Mouse (Mus musculus) heart, embryonic 14.5 days (tissue): ENCODE measurements around the gene Ipo5. TPM values are rescaled to one million over a fixed set of nuclear protein-coding genes. Genes with fewer than 3 reads are reported as not detected.
A peak's percentile ranks its signal among the peaks of the same experiment; 100 is the strongest.

Source experiments
- ATAC-seq: fragments of 200-750 bp; cut with Nextera tagmentation; 2 replicates; pipeline ENCODE4 v1.8.0; 2017; ENCODE audit warnings: low read depth, moderate TSS enrichment; ENCODE audit not compliant: insufficient number of reproducible peaks, insufficient read depth, low FRiP score
- H3K27ac ChIP-seq, 2 experiments: fragments of 200-500 bp in 1 of 2; fragments of 300-500 bp in 1 of 2; sonication (generic) in 1 of 2; replicated peaks in 1 of 2; 2 replicates each; pipeline ENCODE4 v1.5.1; 2012 to 2014; ENCODE audit warnings: low read depth in 2 of 2, low read length in 2 of 2, control low read depth in 1 of 2, mild to moderate bottlenecking in 1 of 2, mixed read lengths in 1 of 2; ENCODE audit not compliant: control insufficient read depth in 1 of 2, insufficient read depth in 1 of 2
- H3K27me3 ChIP-seq: fragments of 300-500 bp; sonication (generic); 2 replicates; pipeline ENCODE4 v1.6.1; 2014; ENCODE audit warnings: mild to moderate bottlenecking, low read length, control low read depth; ENCODE audit not compliant: control insufficient read depth, insufficient read depth
- H3K36me3 ChIP-seq: fragments of 300-500 bp; sonication (generic); 2 replicates; pipeline ENCODE4 v1.6.1; 2014; ENCODE audit warnings: mild to moderate bottlenecking, control low read depth, low read length, mixed read lengths; ENCODE audit not compliant: control insufficient read depth, insufficient read depth
- H3K4me1 ChIP-seq, 2 experiments: fragments of 200-500 bp in 1 of 2; fragments of 300-500 bp in 1 of 2; sonication (generic) in 1 of 2; 2 replicates each; pipeline ENCODE4 v1.6.1; 2012 to 2014; ENCODE audit warnings: low read length in 2 of 2, control low read depth in 1 of 2, mixed read lengths in 1 of 2; ENCODE audit not compliant: control insufficient read depth in 2 of 2, insufficient read depth in 2 of 2
- H3K4me2 ChIP-seq: fragments of 300-500 bp; sonication (generic); 2 replicates; pipeline ENCODE4 v1.6.1; 2014; ENCODE audit warnings: mild to moderate bottlenecking, low read length
- H3K4me3 ChIP-seq, 2 experiments: fragments of 200-500 bp in 1 of 2; fragments of 300-500 bp in 1 of 2; sonication (generic) in 1 of 2; 2 replicates each; pipeline ENCODE4 v1.5.1; 2012 to 2014; ENCODE audit warnings: low read length in 2 of 2, mild to moderate bottlenecking in 2 of 2, control low read depth in 1 of 2, low read depth in 1 of 2, moderate library complexity in 1 of 2; ENCODE audit not compliant: control insufficient read depth in 1 of 2, insufficient read depth in 1 of 2
- H3K9ac ChIP-seq: fragments of 300-500 bp; sonication (generic); 2 replicates; pipeline ENCODE4 v1.6.1; 2014; ENCODE audit warnings: mild to moderate bottlenecking, low read length
- H3K9me3 ChIP-seq: fragments of 300-500 bp; sonication (generic); 2 replicates; pipeline ENCODE4 v1.6.1; 2016; ENCODE audit warnings: low read length, control low read depth; ENCODE audit not compliant: control insufficient read depth
- WGBS: fragments of 180-500 bp; shearing (Covaris S2); extraction: QIAGEN DNeasy Blood & Tissue Kit; methylation state at CpG from one replicate; pipeline ENCODE4 v1.1.7; 2014; 5-methylcytosine and 5-hydroxymethylcytosine counted together
- polyA plus RNA-seq: library from polyadenylated mRNA; unstranded; fragments of >200 nt; fragmentation: Nextera tagmentation; extraction: Ambion mirVana; gene quantifications from 2 replicates; pipeline ENCODE4 v1.2.1, GENCODE M21; 2014

Gene Ipo5
- polyA plus RNA-seq, 1 experiment from 2014 or later: 83.9 TPM

GRCm38 (mm10) chr14:120945146-120945545 is 34.1 kb downstream of the Ipo5 start:
- WGBS: 87% methylated on average over 7 of the region's 7 CpGs
- no peak overlapping the region for H3K4me3 ChIP-seq
- H3K9ac ChIP-seq: no peak overlapping the region
- H3K9me3 ChIP-seq: 0 out of 2 replicates have a peak, but pooled peaks cover 3% of the 10 kb centered on the region
- peaks cover 4 to 9% of the 10 kb centered on the region in 2 experiments; a peak in 3 of 4 replicates for H3K4me1 ChIP-seq
- H3K27ac ChIP-seq: no peak overlapping the region
- peaks cover 90% of the 10 kb centered on the region for H3K36me3 ChIP-seq
- no peaks in the 10 kb centered on the region for H3K27me3 ChIP-seq
- H3K4me2 ChIP-seq: no peak overlapping the region
- ATAC-seq: no peak

- ATAC-seq: peak; percentile 68; the same call in 1 of the 2 replicates
- Histone ChIP-seq H3K9ac (no peak overlapping the region), H3K27ac (peak overlapping the region; percentile 51 to 65), H3K4me2 (no peak overlapping the region), H3K4me3 (no peak overlapping the region), H3K36me3 (peaks cover 71% of the 10 kb centered on the region), H3K4me1 (peaks cover 4 to 9% of the 10 kb centered on the region in 2 experiments; a peak in 3 of 4 replicates), H3K9me3 (0 out of 2 replicates have a peak, but pooled peaks cover 3% of the 10 kb centered on the region), H3K27me3 (no peaks in the 10 kb centered on the region)
- 37% methylated on average over 8 of the region's 8 CpGs for WGBS
Measured at GRCm38 (mm10) chr14:120947104-120947503, 36.1 kb downstream of the Ipo5 start.

- Histone ChIP-seq H3K27me3 (no peaks in the 10 kb centered on the region), H3K27ac (no peak overlapping the region), H3K36me3 (peaks cover 52% of the 10 kb centered on the region), H3K4me1 (peaks cover 4 to 9% of the 10 kb centered on the region in 2 experiments; a peak in 3 of 4 replicates), H3K4me2 (no peak overlapping the region), H3K9ac (no peak overlapping the region), H3K9me3 (0 out of 2 replicates have a peak, but pooled peaks cover 3% of the 10 kb centered on the region), H3K4me3 (no peak overlapping the region)
- WGBS: 94% methylated on average over 5 of the region's 5 CpGs
- no peak for ATAC-seq
Measured at GRCm38 (mm10) chr14:120949002-120949401, 38.0 kb downstream of the Ipo5 start.

- ATAC-seq: no peak
- Histone ChIP-seq H3K9me3 (0 out of 2 replicates have a peak, but pooled peaks cover 3% of the 10 kb centered on the region), H3K27ac (no peak overlapping the region), H3K36me3 (peaks cover 41% of the 10 kb centered on the region), H3K4me3 (no peak overlapping the region), H3K4me2 (no peak overlapping the region), H3K27me3 (no peaks in the 10 kb centered on the region), H3K9ac (no peak overlapping the region), H3K4me1 (peaks cover 4 to 9% of the 10 kb centered on the region in 2 experiments; a peak in 3 of 4 replicates)
- WGBS: 91% methylated on average over 2 of the region's 2 CpGs
Measured at GRCm38 (mm10) chr14:120950068-120950467, 39.0 kb downstream of the Ipo5 start.

GRCm38 (mm10) chr14:120952434-120952833 is 41.4 kb downstream of the Ipo5 start:
- Histone ChIP-seq H3K27ac (no peak overlapping the region), H3K4me3 (no peak overlapping the region), H3K9ac (no peak overlapping the region), H3K4me1 (0 out of 4 replicates have a peak, but pooled peaks cover 0 to under 1% of the 10 kb centered on the region in 2 experiments), H3K36me3 (peaks cover 20% of the 10 kb centered on the region), H3K27me3 (no peaks in the 10 kb centered on the region), H3K4me2 (no peak overlapping the region), H3K9me3 (0 out of 2 replicates have a peak, but pooled peaks cover 3% of the 10 kb centered on the region)
- no peak for ATAC-seq
- WGBS: 45% methylated on average over 2 of the region's 2 CpGs

GRCm38 (mm10) chr14:120960551-120960950 is 49.5 kb downstream of the Ipo5 start:
- Histone ChIP-seq H3K36me3 (no peaks in the 10 kb centered on the region), H3K4me2 (no peak overlapping the region), H3K9ac (no peak overlapping the region), H3K4me1 (no peaks in the 10 kb centered on the region), H3K4me3 (no peak overlapping the region), H3K27me3 (no peaks in the 10 kb centered on the region), H3K9me3 (no peaks in the 10 kb centered on the region), H3K27ac (no peak overlapping the region)
- WGBS: 49% methylated on average over 8 of the region's 8 CpGs
- no peak for ATAC-seq

GRCm38 (mm10) chr14:120960991-120961390 is 50.0 kb downstream of the Ipo5 start:
- H3K9ac ChIP-seq: no peak overlapping the region
- H3K4me1 ChIP-seq: no peaks in the 10 kb centered on the region
- H3K27me3 ChIP-seq: no peaks in the 10 kb centered on the region
- 56% methylated on average over 5 of the region's 5 CpGs for WGBS
- H3K9me3 ChIP-seq: no peaks in the 10 kb centered on the region
- H3K27ac ChIP-seq: no peak overlapping the region
- H3K4me3 ChIP-seq: no peak overlapping the region
- ATAC-seq: no peak
- no peaks in the 10 kb centered on the region for H3K36me3 ChIP-seq
- H3K4me2 ChIP-seq: no peak overlapping the region

- H3K9me3 ChIP-seq: peaks cover 3% of the 10 kb centered on the region; the same call in 1 of the 2 replicates
- no peaks in the 10 kb centered on the region for H3K36me3 ChIP-seq
- no peak overlapping the region for H3K9ac ChIP-seq
- no peaks in the 10 kb centered on the region for H3K27me3 ChIP-seq
- H3K4me3 ChIP-seq: no peak overlapping the region
- WGBS: 81% methylated on average over 6 of the region's 6 CpGs
- H3K4me2 ChIP-seq: no peak overlapping the region
- ATAC-seq: no peak
- no peak overlapping the region for H3K27ac ChIP-seq
- no peaks in the 10 kb centered on the region for H3K4me1 ChIP-seq
Measured at GRCm38 (mm10) chr14:120967072-120967471, 56.0 kb downstream of the Ipo5 start.
